Mouse (Mus musculus): Measurements from ENCODE around the gene Dbf4. TPM values are rescaled to one million over a fixed set of nuclear protein-coding genes. Genes with fewer than 3 reads are reported as not detected.

The Dbf4 gene
- polyA plus RNA-seq, 1 experiment from 2014 or later = 14.0 TPM

- DNase-seq (no peak), ATAC-seq (no peak)
- no peaks in the 10 kb centered on the region for H3K9me3 ChIP-seq (ENCODE audit: low read length)
- H3K9ac ChIP-seq (replicated peaks) = no peak overlapping the region
- 89% methylated on average over 13 of the region's 13 CpGs for WGBS (ENCODE audit: insufficient replicate concordance)
- TF ChIP-seq CTCF (IDR thresholded peaks at IDR 0.05; ENCODE audit: low read depth) = no peak
- no peak for TF ChIP-seq EP300 (IDR thresholded peaks at IDR 0.05; ENCODE audit: low read depth)
- H3K27me3 ChIP-seq (ENCODE audit: insufficient read depth, low read length) = no peaks in the 10 kb centered on the region
- no peak overlapping the region for H3K4me2 ChIP-seq (ENCODE audit: low read depth, low read length)
- H3K36me3 ChIP-seq (replicated peaks; ENCODE audit: insufficient read depth, low read length) = peaks cover 35% of the 10 kb centered on the region
- H3K27ac ChIP-seq (ENCODE audit: low read depth) = no peak overlapping the region
- H3K4me3 ChIP-seq (ENCODE audit: low read depth, low read length) = no peak overlapping the region
- H3K4me1 ChIP-seq (ENCODE audit: insufficient read depth) = no peaks in the 10 kb centered on the region
These were observed 24.8 kb downstream of the Dbf4 start for GRCm38 (mm10) chr5:8397587-8398249.

GRCm38 (mm10) chr5:8393891-8394583 lies 28.5 kb downstream of the Dbf4 start:
- Histone ChIP-seq H3K4me2 (ENCODE audit: low read depth, low read length) (no peak overlapping the region), H3K36me3 (replicated peaks; ENCODE audit: insufficient read depth, low read length) (peaks cover 19% of the 10 kb centered on the region), H3K4me1 (ENCODE audit: insufficient read depth) (no peaks in the 10 kb centered on the region), H3K9me3 (ENCODE audit: low read length) (no peaks in the 10 kb centered on the region), H3K27me3 (ENCODE audit: insufficient read depth, low read length) (no peaks in the 10 kb centered on the region), H3K27ac (ENCODE audit: low read depth) (no peak overlapping the region), H3K4me3 (ENCODE audit: low read depth, low read length) (no peak overlapping the region), H3K9ac (replicated peaks) (no peak overlapping the region)
- DNase-seq = no peak
- TF ChIP-seq EP300 (IDR thresholded peaks at IDR 0.05; ENCODE audit: low read depth) = no peak
- TF ChIP-seq CTCF (IDR thresholded peaks at IDR 0.05; ENCODE audit: low read depth) = no peak
- no peak for ATAC-seq
- WGBS (ENCODE audit: insufficient replicate concordance) = 73% methylated on average over 1 of the region's 1 CpGs

- Histone ChIP-seq H3K9me3 (ENCODE audit: low read length) (no peaks in the 10 kb centered on the region), H3K9ac (replicated peaks) (no peak overlapping the region), H3K36me3 (replicated peaks; ENCODE audit: insufficient read depth, low read length) (no peaks in the 10 kb centered on the region), H3K4me1 (ENCODE audit: insufficient read depth) (no peaks in the 10 kb centered on the region), H3K27me3 (ENCODE audit: insufficient read depth, low read length) (no peaks in the 10 kb centered on the region), H3K4me3 (ENCODE audit: low read depth, low read length) (no peak overlapping the region), H3K27ac (ENCODE audit: low read depth) (no peak overlapping the region), H3K4me2 (ENCODE audit: low read depth, low read length) (no peak overlapping the region)
- no peak for TF ChIP-seq CTCF (IDR thresholded peaks at IDR 0.05; ENCODE audit: low read depth)
- TF ChIP-seq EP300 (IDR thresholded peaks at IDR 0.05; ENCODE audit: low read depth) = no peak
- no peak for ATAC-seq
- 66% methylated on average over 5 of the region's 5 CpGs for WGBS (ENCODE audit: insufficient replicate concordance)
- DNase-seq = no peak
These were observed 48.1 kb downstream of the Dbf4 start for GRCm38 (mm10) chr5:8374297-8374906.

- peaks cover 2% of the 10 kb centered on the region; the same call in 1 of the 2 replicates for H3K27me3 ChIP-seq (ENCODE audit: insufficient read depth, low read length)
- no peaks in the 10 kb centered on the region for H3K9me3 ChIP-seq (ENCODE audit: low read length)
- ATAC-seq (no peak), DNase-seq (no peak)
- WGBS (ENCODE audit: insufficient replicate concordance) = 59% methylated on average over 4 of the region's 4 CpGs
- no peak overlapping the region for H3K4me3 ChIP-seq (ENCODE audit: low read depth, low read length)
- H3K27ac ChIP-seq (ENCODE audit: low read depth) = no peak overlapping the region
- TF ChIP-seq CTCF (IDR thresholded peaks at IDR 0.05; ENCODE audit: low read depth) (no peak), EP300 (IDR thresholded peaks at IDR 0.05; ENCODE audit: low read depth) (no peak)
- no peak overlapping the region for H3K9ac ChIP-seq (replicated peaks)
- H3K4me1 ChIP-seq (ENCODE audit: insufficient read depth) = no peaks in the 10 kb centered on the region
- H3K36me3 ChIP-seq (replicated peaks; ENCODE audit: insufficient read depth, low read length) = no peaks in the 10 kb centered on the region
- no peak overlapping the region for H3K4me2 ChIP-seq (ENCODE audit: low read depth, low read length)
These were observed 49.1 kb downstream of the Dbf4 start for GRCm38 (mm10) chr5:8373415-8373814.

GRCm38 (mm10) chr5:8368781-8369180 lies 53.7 kb downstream of the Dbf4 start:
- ATAC-seq (no peak), DNase-seq (no peak)
- 50% methylated on average over 5 of the region's 5 CpGs for WGBS (ENCODE audit: insufficient replicate concordance)
- Histone ChIP-seq H3K9ac (replicated peaks) (no peak overlapping the region), H3K4me2 (ENCODE audit: low read depth, low read length) (no peak overlapping the region), H3K36me3 (replicated peaks; ENCODE audit: insufficient read depth, low read length) (no peaks in the 10 kb centered on the region), H3K27ac (ENCODE audit: low read depth) (no peak overlapping the region), H3K4me1 (ENCODE audit: insufficient read depth) (no peaks in the 10 kb centered on the region; the same call in 1 of the 2 replicates), H3K27me3 (ENCODE audit: insufficient read depth, low read length) (peaks cover 19% of the 10 kb centered on the region), H3K4me3 (ENCODE audit: low read depth, low read length) (no peak overlapping the region), H3K9me3 (ENCODE audit: low read length) (no peaks in the 10 kb centered on the region)
- TF ChIP-seq CTCF (IDR thresholded peaks at IDR 0.05; ENCODE audit: low read depth) (no peak), EP300 (IDR thresholded peaks at IDR 0.05; ENCODE audit: low read depth) (no peak)

GRCm38 (mm10) chr5:8368328-8368692 lies 54.2 kb downstream of the Dbf4 start:
- H3K4me1 ChIP-seq (ENCODE audit: insufficient read depth) = no peaks in the 10 kb centered on the region; the same call in 1 of the 2 replicates
- no peaks in the 10 kb centered on the region for H3K9me3 ChIP-seq (ENCODE audit: low read length)
- no peak overlapping the region for H3K27ac ChIP-seq (ENCODE audit: low read depth)
- DNase-seq = no peak
- no peak for TF ChIP-seq CTCF (IDR thresholded peaks at IDR 0.05; ENCODE audit: low read depth)
- no peak for TF ChIP-seq EP300 (IDR thresholded peaks at IDR 0.05; ENCODE audit: low read depth)
- H3K4me2 ChIP-seq (ENCODE audit: low read depth, low read length) = peak overlapping the region; percentile 76; the same call in 1 of the 2 replicates
- no peak for ATAC-seq
- no peaks in the 10 kb centered on the region for H3K36me3 ChIP-seq (replicated peaks; ENCODE audit: insufficient read depth, low read length)
- WGBS (ENCODE audit: insufficient replicate concordance) = 45% methylated on average over 7 of the region's 7 CpGs
- peak overlapping the region; percentile 45 for H3K4me3 ChIP-seq (ENCODE audit: low read depth, low read length)
- H3K27me3 ChIP-seq (ENCODE audit: insufficient read depth, low read length) = peaks cover 19% of the 10 kb centered on the region
- H3K9ac ChIP-seq (replicated peaks) = no peak overlapping the region

All from liver, postnatal 0 days (tissue).